Mouse (Mus musculus): ENCODE measurements around the gene Nrm. TPM values are rescaled to one million over a fixed set of nuclear protein-coding genes. Genes with fewer than 3 reads are reported as not detected.
"Not testable (repeated sequence)": the region's sequence is repeated elsewhere in the genome, so short reads cannot be mapped to it uniquely, and the experiment has no call there.

The Nrm gene
- polyA plus RNA-seq, 1 experiment from 2014 or later = 53.7 TPM

GRCm38 (mm10) chr17:35834696-35835422 lies 26.3 kb upstream of the Nrm start:
- DNase-seq (ENCODE audit: low spot score) = no peak

- no peak for DNase-seq (ENCODE audit: low spot score)
These were observed 25.5 kb upstream of the Nrm start for GRCm38 (mm10) chr17:35835424-35836140.

- DNase-seq (ENCODE audit: low spot score) = peak; percentile 88
These were observed 24.7 kb upstream of the Nrm start for GRCm38 (mm10) chr17:35836178-35836965.

GRCm38 (mm10) chr17:35836991-35837422 lies 24.1 kb upstream of the Nrm start:
- peak; percentile 93 for DNase-seq (ENCODE audit: low spot score)

GRCm38 (mm10) chr17:35837487-35837886 lies 23.6 kb upstream of the Nrm start:
- DNase-seq (ENCODE audit: low spot score) = peak; percentile 73

GRCm38 (mm10) chr17:35838122-35838544 lies 23.0 kb upstream of the Nrm start, which contains the start of gene Tubb5:
Tubb5 (minus strand) TSS chr17:35838306.
- peak; percentile 96 for DNase-seq (ENCODE audit: low spot score)

GRCm38 (mm10) chr17:35838570-35838969 lies 22.5 kb upstream of the Nrm start:
- DNase-seq (ENCODE audit: low spot score) = no peak

GRCm38 (mm10) chr17:35839002-35839401 lies 22.1 kb upstream of the Nrm start:
- DNase-seq (ENCODE audit: low spot score) = not testable (repeated sequence)

GRCm38 (mm10) chr17:35840561-35840960 lies 20.6 kb upstream of the Nrm start:
- DNase-seq (ENCODE audit: low spot score) = no peak

GRCm38 (mm10) chr17:35841076-35841950 lies 19.8 kb upstream of the Nrm start, which contains the start of gene Mdc1:
Mdc1 (plus strand) TSS chr17:35841515.
- peak; percentile 100 for DNase-seq (ENCODE audit: low spot score)

GRCm38 (mm10) chr17:35842006-35842405 lies 19.1 kb upstream of the Nrm start:
- no peak for DNase-seq (ENCODE audit: low spot score)

- DNase-seq (ENCODE audit: low spot score) = no peak
These were observed 17.6 kb upstream of the Nrm start for GRCm38 (mm10) chr17:35843514-35843913.

- DNase-seq (ENCODE audit: low spot score) = no peak
These were observed 13.0 kb upstream of the Nrm start for GRCm38 (mm10) chr17:35848112-35848511.

- no peak for DNase-seq (ENCODE audit: low spot score)
These were observed 10.1 kb upstream of the Nrm start for GRCm38 (mm10) chr17:35850974-35851373.

- no peak for DNase-seq (ENCODE audit: low spot score)
These were observed 1.7 kb upstream of the Nrm start for GRCm38 (mm10) chr17:35859371-35859770.

GRCm38 (mm10) chr17:35859835-35860234 lies 1.3 kb upstream of the Nrm start:
- no peak for DNase-seq (ENCODE audit: low spot score)

- DNase-seq (ENCODE audit: low spot score) = no peak
These were observed 304 bp upstream of the Nrm start for GRCm38 (mm10) chr17:35860831-35861197.

GRCm38 (mm10) chr17:35864832-35865353 lies 3.8 kb downstream of the Nrm start:
- DNase-seq (ENCODE audit: low spot score) = no peak

- peak; percentile 22 for DNase-seq (ENCODE audit: low spot score)
These were observed 4.6 kb downstream of the Nrm start, which contains the start of gene Ppp1r18 for GRCm38 (mm10) chr17:35865481-35866280. Ppp1r18 (plus strand) TSS chr17:35865593.

Measured in thymus, postnatal 0 days (tissue).